Mouse (Mus musculus) mouse trophoblast stem cell (cell line): Measurements from ENCODE around the gene Ccdc88c.

Experiments
- in situ Hi-C, 2 experiments: fragments of 300-500 bp; cut with MseI, MboI; formaldehyde crosslinking; loops; 2 replicates in 1 of 2; 3 replicates in 1 of 2; pipeline ENCODE4 v1.15.1; 2025

Ccdc88c gene

GRCm38 (mm10) chr12:101028954-101029731 is at the start of gene Ccdc88c:
Gene Ccdc88c, minus strand, starts transcription at chr12:101029056.
- in situ Hi-C loops = loop anchor here (5.0 kb wide), 1 partner anchor 72 kb away; no protein-coding TSS in a partner anchor

- in situ Hi-C loops = no loop called here
Measured at GRCm38 (mm10) chr12:101077955-101078354, 49.1 kb upstream of the Ccdc88c start.

- in situ Hi-C loops = no loop called here
Measured at GRCm38 (mm10) chr12:101075433-101075832, 46.6 kb upstream of the Ccdc88c start.

GRCm38 (mm10) chr12:101074821-101075429 is 46.1 kb upstream of the Ccdc88c start:
- in situ Hi-C loops = no loop called here

GRCm38 (mm10) chr12:101069813-101070212 is 41.0 kb upstream of the Ccdc88c start:
- in situ Hi-C loops = no loop called here

GRCm38 (mm10) chr12:101066329-101066728 is 37.5 kb upstream of the Ccdc88c start:
- in situ Hi-C loops = no loop called here

- in situ Hi-C loops = loop anchor here in 1 of 2 experiments (10.0 kb wide), 1 partner anchor 185 kb away; no protein-coding TSS in a partner anchor
Measured at GRCm38 (mm10) chr12:101039956-101040355, 11.1 kb upstream of the Ccdc88c start.

- in situ Hi-C loops = loop anchor here (5.0 kb wide), 1 partner anchor 71 kb away; no protein-coding TSS in a partner anchor
Measured at GRCm38 (mm10) chr12:101028247-101028953, 456 bp downstream of the Ccdc88c start.

- in situ Hi-C loops = loop anchor here (5.0 kb wide), 1 partner anchor 70 kb away; no protein-coding TSS in a partner anchor
Measured at GRCm38 (mm10) chr12:101027451-101028246, 1.2 kb downstream of the Ccdc88c start.

GRCm38 (mm10) chr12:101026946-101027345 is 1.9 kb downstream of the Ccdc88c start:
- in situ Hi-C loops = loop anchor here (5.0 kb wide), 1 partner anchor 70 kb away; no protein-coding TSS in a partner anchor

GRCm38 (mm10) chr12:101026518-101026917 is 2.3 kb downstream of the Ccdc88c start:
- in situ Hi-C loops = loop anchor here (5.0 kb wide), 1 partner anchor 69 kb away; no protein-coding TSS in a partner anchor

GRCm38 (mm10) chr12:101026025-101026424 is 2.8 kb downstream of the Ccdc88c start:
- in situ Hi-C loops = loop anchor here (5.0 kb wide), 1 partner anchor 69 kb away; no protein-coding TSS in a partner anchor

- in situ Hi-C loops = loop anchor here (5.0 kb wide), 1 partner anchor 68 kb away; no protein-coding TSS in a partner anchor
Measured at GRCm38 (mm10) chr12:101025379-101025778, 3.5 kb downstream of the Ccdc88c start.

- in situ Hi-C loops = loop anchor here (5.0 kb wide), 1 partner anchor 68 kb away; no protein-coding TSS in a partner anchor
Measured at GRCm38 (mm10) chr12:101024824-101025223, 4.0 kb downstream of the Ccdc88c start.

GRCm38 (mm10) chr12:101023143-101023542 is 5.7 kb downstream of the Ccdc88c start:
- in situ Hi-C loops = no loop called here

GRCm38 (mm10) chr12:101022353-101022752 is 6.5 kb downstream of the Ccdc88c start:
- in situ Hi-C loops = no loop called here

GRCm38 (mm10) chr12:101021484-101022226 is 7.2 kb downstream of the Ccdc88c start:
- in situ Hi-C loops = no loop called here

GRCm38 (mm10) chr12:101020210-101021015 is 8.4 kb downstream of the Ccdc88c start:
- in situ Hi-C loops = no loop called here

- in situ Hi-C loops = no loop called here
Measured at GRCm38 (mm10) chr12:101019443-101019842, 9.4 kb downstream of the Ccdc88c start.
